Mouse (Mus musculus) embryonic fibroblast, embryonic 13.5 days (primary cell): ENCODE results near the gene Caps2. TPM values are rescaled to one million over a fixed set of nuclear protein-coding genes. Genes with fewer than 3 reads are reported as not detected.
A peak's percentile ranks its signal among the peaks of the same experiment; 100 is the strongest.
"Not testable (repeated sequence)": the region's sequence is repeated elsewhere in the genome, so short reads cannot be mapped to it uniquely, and the experiment has no call there.

Source experiments
- H3K27ac ChIP-seq: 2 replicates; pipeline ENCODE4 v1.5.1; 2012; ENCODE audit warnings: low read length, control low read depth, inconsistent platforms; ENCODE audit not compliant: insufficient read depth
- H3K4me1 ChIP-seq: 2 replicates; pipeline ENCODE4 v1.6.1; 2011; ENCODE audit warnings: low read length; ENCODE audit not compliant: control insufficient read depth, insufficient read depth
- H3K4me3 ChIP-seq: 2 replicates; pipeline ENCODE4 v1.5.1; 2011; ENCODE audit warnings: mild to moderate bottlenecking, control low read depth, low read length; ENCODE audit not compliant: insufficient read depth
- CTCF ChIP-seq: IDR thresholded peaks from 2 replicates; pipeline ENCODE4 v1.5.1; 2011; ENCODE audit warnings: mild to moderate bottlenecking, control low read depth, low read length, moderate library complexity, borderline replicate concordance; ENCODE audit not compliant: insufficient read depth
- POLR2A ChIP-seq: IDR thresholded peaks from 2 replicates; pipeline ENCODE4 v1.6.1; 2011; ENCODE audit warnings: low read depth, mild to moderate bottlenecking, control low read depth, low read length, moderate library complexity
- polyA plus RNA-seq: library from polyadenylated mRNA; stranded (reverse); fragments of >200 nt; gene quantifications from 2 replicates; pipeline ENCODE4 v1.2.4, GENCODE M21; 2011; ENCODE audit warnings: low read depth; ENCODE audit not compliant: missing spikeins, insufficient read length

Gene Caps2
- polyA plus RNA-seq, 1 experiment = not detected

GRCm38 (mm10) chr10:112203463-112203862 is 40.0 kb downstream of the Caps2 start:
- Histone ChIP-seq H3K4me1 (no peaks in the 10 kb centered on the region), H3K4me3 (no peak overlapping the region), H3K27ac (no peak overlapping the region)
- no peak for TF ChIP-seq POLR2A
- peak; percentile 34; the same call in 1 of the 2 replicates for TF ChIP-seq CTCF

DNA sequence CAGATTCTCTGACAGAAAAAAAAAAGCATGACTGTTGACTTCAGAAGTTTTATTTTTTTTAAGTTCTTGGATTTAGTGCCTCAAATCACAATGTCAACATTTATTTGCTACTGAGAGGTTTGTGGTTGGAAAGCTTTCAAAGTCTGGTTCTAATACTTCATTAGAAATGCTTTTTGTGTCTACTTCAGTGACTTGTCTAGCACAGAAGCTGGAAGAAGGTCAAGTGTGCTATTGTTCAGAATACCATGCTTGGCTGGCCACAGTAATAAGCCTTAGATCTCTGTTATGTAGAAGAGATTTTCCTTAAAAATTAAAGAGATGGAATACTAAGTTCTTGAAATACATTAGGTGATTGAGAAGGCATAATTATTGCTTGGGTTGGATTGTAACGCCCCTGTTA is 63.7 kb downstream of the Caps2 start:
- Histone ChIP-seq H3K27ac (no peak overlapping the region), H3K4me3 (no peak overlapping the region), H3K4me1 (no peaks in the 10 kb centered on the region)
- TF ChIP-seq CTCF (no peak), POLR2A (no peak)

- H3K27ac ChIP-seq, H3K4me1 ChIP-seq, H3K4me3 ChIP-seq: not testable (repeated sequence)
Observed at GRCm38 (mm10) chr10:112229091-112229843, 65.8 kb downstream of the Caps2 start.

GRCm38 (mm10) chr10:112232733-112233132 is 69.3 kb downstream of the Caps2 start:
- not testable (repeated sequence) for H3K4me3 ChIP-seq, H3K27ac ChIP-seq, H3K4me1 ChIP-seq

DNA sequence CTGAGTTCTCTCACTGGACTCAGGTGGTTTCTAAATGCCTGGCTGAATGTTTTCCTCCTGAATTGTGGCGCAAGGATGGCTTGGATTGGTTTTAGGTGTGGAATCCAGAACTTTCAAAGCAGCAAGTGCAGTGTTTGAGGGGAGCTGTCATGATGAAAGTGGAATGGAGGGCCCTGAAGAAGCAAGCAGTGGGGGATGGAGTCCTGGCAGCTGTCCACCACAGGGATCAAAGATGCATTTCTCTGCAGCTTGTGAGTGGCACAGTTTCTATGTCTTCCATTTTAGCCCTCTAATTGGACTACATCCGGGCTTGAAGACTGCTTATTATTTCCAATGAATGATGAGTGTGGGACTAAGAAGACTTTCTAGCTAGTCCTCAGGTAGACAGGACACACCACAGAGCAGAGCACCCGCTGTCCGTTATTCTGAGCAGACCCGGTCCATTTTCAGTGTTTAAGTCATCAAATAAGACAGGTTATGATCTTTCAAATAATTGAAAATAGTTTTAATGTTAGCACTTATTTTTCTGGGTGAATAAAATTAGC is 72.0 kb downstream of the Caps2 start:
- not testable (repeated sequence) for H3K4me1 ChIP-seq, H3K27ac ChIP-seq

GRCm38 (mm10) chr10:112248273-112248672 is 84.9 kb downstream of the Caps2 start:
- TF ChIP-seq CTCF = no peak
- TF ChIP-seq POLR2A = no peak
- H3K4me3 ChIP-seq = no peak overlapping the region
- H3K4me1 ChIP-seq = no peaks in the 10 kb centered on the region
- no peak overlapping the region for H3K27ac ChIP-seq

More for the DNA sequence above, 72.0 kb downstream of the Caps2 start:
- not testable (repeated sequence) for H3K4me3 ChIP-seq

DNA sequence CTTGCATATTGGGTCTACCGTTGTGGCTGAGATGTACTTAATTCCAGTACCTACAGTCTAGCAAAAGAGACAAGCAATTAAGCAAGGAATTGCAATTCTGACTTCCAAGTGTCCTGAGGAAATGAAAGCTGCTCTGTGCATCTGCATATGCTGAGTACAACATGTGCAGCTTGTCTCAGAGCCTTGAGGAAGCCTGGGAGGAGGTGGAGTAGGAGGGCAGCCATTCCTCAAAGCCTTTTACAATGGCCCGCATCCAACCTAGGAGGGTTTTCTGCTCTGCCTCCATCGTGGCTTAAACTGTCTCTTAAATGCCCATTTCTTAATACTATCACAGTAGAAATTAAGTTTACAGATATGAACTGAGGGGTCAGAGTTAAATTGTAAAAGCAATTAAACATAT is 100.0 kb downstream of the Caps2 start:
- TF ChIP-seq POLR2A = no peak

More for the DNA sequence above, 100.0 kb downstream of the Caps2 start:
- no peak overlapping the region for H3K27ac ChIP-seq
- H3K4me1 ChIP-seq = no peaks in the 10 kb centered on the region
- H3K4me3 ChIP-seq = no peak overlapping the region

Other genes with a start within 250 kb of the Caps2 start
- gene Krr1, start 191.0 kb upstream of the Caps2 start, polyA plus RNA-seq = 37.6 and 39.3 TPM in 2 replicates
- 28.6 and 54.2 TPM in 2 replicates for gene Glipr1, start 161.0 kb upstream of the Caps2 start, polyA plus RNA-seq
- not detected in 2 replicates for gene Glipr1l1, start 103.4 kb upstream of the Caps2 start, polyA plus RNA-seq
- not detected in 2 replicates for gene Glipr1l2, start 80.3 kb upstream of the Caps2 start, polyA plus RNA-seq
- gene Glipr1l3, start 3.3 kb upstream of the Caps2 start, polyA plus RNA-seq = not detected in 2 replicates
- 0.28 and 0.33 TPM in 2 replicates for gene Kcnc2, start 107.5 kb downstream of the Caps2 start, polyA plus RNA-seq